ENCODE assay signal across 8 mouse cellular contexts in the genomic region with DNA sequence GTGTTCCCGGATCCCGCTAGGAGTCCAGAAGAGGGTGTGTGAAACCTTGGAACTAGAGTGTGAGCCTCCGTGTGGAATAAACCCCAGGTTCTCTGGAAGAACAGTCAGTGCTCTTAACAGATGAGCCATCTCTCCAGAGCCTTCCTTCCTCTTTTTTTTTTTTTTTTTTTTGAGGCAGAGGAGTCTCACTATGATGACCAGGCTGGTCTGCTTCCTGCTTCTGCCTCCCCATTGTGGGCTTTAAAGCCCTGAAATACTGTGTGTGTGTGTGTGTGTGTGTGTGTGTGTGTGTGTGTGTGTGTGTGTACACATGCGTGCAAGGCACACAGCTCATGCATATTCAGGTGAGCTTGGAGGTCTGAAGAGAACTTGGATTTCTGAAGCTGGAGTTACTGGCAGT. TPM values are rescaled to one million over a fixed set of nuclear protein-coding genes. Genes with fewer than 3 reads are reported as not detected.
DNase-seq lines count a peak whose midpoint lies in the region; ATAC-seq lines count a peak whose summit lies in the region.

No protein-coding gene starts in this region.

- no peaks in the 10 kb centered on the region for H3K27me3 ChIP-seq in lung, embryonic 16.5 days (ENCODE audit: control insufficient read depth, insufficient read depth, low read depth, low read length)
- H3K27me3 ChIP-seq in intestine, embryonic 15.5 days (replicated peaks): no peaks in the 10 kb centered on the region
- no peaks in the 10 kb centered on the region; the same call in 1 of the 2 replicates for H3K27me3 ChIP-seq in splenic B cell, adult 2 months (ENCODE audit: control insufficient read depth, insufficient read depth, low read length, poor library complexity, severe bottlenecking)

- H3K4me2 ChIP-seq in lung, embryonic 16.5 days (ENCODE audit: low read depth, low read length): no peak overlapping the region
- H3K4me2 ChIP-seq in intestine, embryonic 15.5 days (replicated peaks): no peak overlapping the region

- no peaks in the 10 kb centered on the region for H3K9me3 ChIP-seq in lung, embryonic 16.5 days (ENCODE audit: control insufficient read depth, low read length)
- H3K9me3 ChIP-seq in intestine, embryonic 15.5 days: no peaks in the 10 kb centered on the region

- no peak overlapping the region for H3K4me3 ChIP-seq in lung, embryonic 16.5 days (ENCODE audit: low read length)
- H3K4me3 ChIP-seq in intestine, embryonic 15.5 days (replicated peaks): no peak overlapping the region

- no peaks in the 10 kb centered on the region for H3K36me3 ChIP-seq in lung, embryonic 16.5 days (ENCODE audit: control insufficient read depth, insufficient read depth, low read length)
- no peaks in the 10 kb centered on the region for H3K36me3 ChIP-seq in intestine, embryonic 15.5 days
- no peaks in the 10 kb centered on the region for H3K36me3 ChIP-seq in splenic B cell, adult 2 months (ENCODE audit: control insufficient read depth, insufficient read depth, low read length, poor library complexity, severe bottlenecking)

- H3K4me1 ChIP-seq in lung, embryonic 16.5 days (replicated peaks; ENCODE audit: control insufficient read depth, insufficient read depth, low read length): peaks cover 48% of the 10 kb centered on the region
- peaks cover 41% of the 10 kb centered on the region for H3K4me1 ChIP-seq in intestine, embryonic 15.5 days (replicated peaks)

- peak overlapping the region; percentile 100 for H3K27ac ChIP-seq in lung, embryonic 16.5 days (ENCODE audit: low read length)
- peak overlapping the region; percentile 99 for H3K27ac ChIP-seq in intestine, embryonic 15.5 days

- no peak for ATAC-seq in lung, embryonic 16.5 days (ENCODE audit: low read depth)
- no peak for ATAC-seq in intestine, embryonic 15.5 days

- WGBS in lung, embryonic 16.5 days: 50% methylated on average over 4 of the region's 4 CpGs
- 63% methylated on average over 4 of the region's 4 CpGs for WGBS in intestine, embryonic 15.5 days

- peak; percentile 8 for DNase-seq in adrenal gland, adult 2 months
- no peak for DNase-seq in adrenal gland, adult 18-20 months (ENCODE audit: low spot score in 2 of 2)
- no peak for DNase-seq in lung, postnatal 10 days
- DNase-seq in splenic B cell, adult 2 months (ENCODE audit: low read depth, low spot score): peak; percentile 52
- no peak for DNase-seq in right cerebral cortex, postnatal 36 days (ENCODE audit: low spot score in 2 of 2)
- DNase-seq in left cerebral cortex, adult 9 months (ENCODE audit: low spot score in 2 of 2): no peak

- 0 out of 2 replicates have a peak overlapping the region, but pooled peaks have one; percentile 10 for H3K9ac ChIP-seq in lung, embryonic 16.5 days (ENCODE audit: low read length)
- no peak overlapping the region for H3K9ac ChIP-seq in intestine, embryonic 15.5 days

RNA-seq across cellular contexts. Expression of gene Ptms, which starts 1.6 kb away (rescaled TPM):
- total RNA-seq in adrenal gland, adult 2 months (2021): 100 to 1,000 TPM; 828 to 858 TPM
- polyA plus RNA-seq in adrenal gland, adult 2 months (2012; rRNA removed): 2,208 and 2,873 TPM in 2 replicates
- 100 to 1,000 TPM; 770 to 874 TPM for total RNA-seq in adrenal gland, adult 18-20 months (2021)
- 341 and 346 TPM in 2 replicates for polyA plus RNA-seq in lung, embryonic 16.5 days (2015; fragmentation: Nextera tagmentation; extraction: Ambion mirVana)
- 241 and 282 TPM in 2 replicates for polyA plus RNA-seq in intestine, embryonic 15.5 days (2015; fragmentation: Nextera tagmentation; extraction: Ambion mirVana)

RNA-seq across cellular contexts. Expression of gene Mlf2, which starts 9.6 kb away (rescaled TPM):
- 100 to 1,000 TPM; 269 to 320 TPM for total RNA-seq in adrenal gland, adult 2 months (2021)
- 390 and 451 TPM in 2 replicates for polyA plus RNA-seq in adrenal gland, adult 2 months (2012; rRNA removed)
- 100 to 1,000 TPM; 298 to 321 TPM for total RNA-seq in adrenal gland, adult 18-20 months (2021)
- polyA plus RNA-seq in lung, embryonic 16.5 days (2015; fragmentation: Nextera tagmentation; extraction: Ambion mirVana): 317 and 323 TPM in 2 replicates
- 336 and 340 TPM in 2 replicates for polyA plus RNA-seq in intestine, embryonic 15.5 days (2015; fragmentation: Nextera tagmentation; extraction: Ambion mirVana)

RNA-seq across cellular contexts. Expression of gene Lag3, which starts 10.0 kb away (rescaled TPM):
- 1 to 10 TPM; 1.1 to 1.5 TPM for total RNA-seq in adrenal gland, adult 2 months (2021)
- polyA plus RNA-seq in adrenal gland, adult 2 months (2012; rRNA removed): 2.1 and 2.5 TPM in 2 replicates
- total RNA-seq in adrenal gland, adult 18-20 months (2021): 1 to 10 TPM; 1.4 to 2.6 TPM
- polyA plus RNA-seq in lung, embryonic 16.5 days (2015; fragmentation: Nextera tagmentation; extraction: Ambion mirVana): 1.2 TPM in 2 replicates
- polyA plus RNA-seq in intestine, embryonic 15.5 days (2015; fragmentation: Nextera tagmentation; extraction: Ambion mirVana): 2.2 and 2.9 TPM in 2 replicates

RNA-seq across cellular contexts. Expression of gene Cd4, which starts 33.5 kb away (rescaled TPM):
- total RNA-seq in adrenal gland, adult 2 months (2021): under 1 TPM; 0.31 to 0.55 TPM
- polyA plus RNA-seq in adrenal gland, adult 2 months (2012; rRNA removed): 0.52 and 0.61 TPM in 2 replicates
- total RNA-seq in adrenal gland, adult 18-20 months (2021): 1 to 10 TPM in 1 of 2 experiments, under 1 TPM in 1; 0.36 to 1.8 TPM
- polyA plus RNA-seq in lung, embryonic 16.5 days (2015; fragmentation: Nextera tagmentation; extraction: Ambion mirVana): 0.13 and 0.44 TPM in 2 replicates
- 0.40 and 0.48 TPM in 2 replicates for polyA plus RNA-seq in intestine, embryonic 15.5 days (2015; fragmentation: Nextera tagmentation; extraction: Ambion mirVana)

RNA-seq across cellular contexts. Expression of gene Cops7a, which starts 43.8 kb away (rescaled TPM):
- 100 to 1,000 TPM; 128 to 152 TPM for total RNA-seq in adrenal gland, adult 2 months (2021)
- 220 and 384 TPM in 2 replicates for polyA plus RNA-seq in adrenal gland, adult 2 months (2012; rRNA removed)
- 100 to 1,000 TPM; 112 to 141 TPM for total RNA-seq in adrenal gland, adult 18-20 months (2021)
- 138 and 153 TPM in 2 replicates for polyA plus RNA-seq in lung, embryonic 16.5 days (2015; fragmentation: Nextera tagmentation; extraction: Ambion mirVana)
- polyA plus RNA-seq in intestine, embryonic 15.5 days (2015; fragmentation: Nextera tagmentation; extraction: Ambion mirVana): 159 and 170 TPM in 2 replicates

Comparison
In these comparisons a context has a peak if more than half of its experiments do, and no peak if none do; other contexts are left out.
1. DNase-seq: peak in adrenal gland, adult 2 months (single experiment) and splenic B cell, adult 2 months (single experiment); none in adrenal gland, adult 18-20 months (0 of 2), lung, postnatal 10 days (single experiment), right cerebral cortex, postnatal 36 days (0 of 2) and left cerebral cortex, adult 9 months (0 of 2).